Mouse (Mus musculus) C2C12 (cell line): ENCODE results near the gene Pacs2.

ENCODE experiments used
- CTCF ChIP-seq: IDR thresholded peaks from one replicate; pipeline ENCODE4 v1.5.1; 2011; ENCODE audit not compliant: control insufficient read depth, insufficient read depth, insufficient read length
- MAX ChIP-seq: IDR thresholded peaks from one replicate; pipeline ENCODE4 v1.6.1; 2011; ENCODE audit warnings: mild to moderate bottlenecking, control low read depth
- MYOG ChIP-seq: IDR thresholded peaks from one replicate; pipeline ENCODE4 v1.6.1; 2011; ENCODE audit not compliant: control insufficient read depth, insufficient read length; ENCODE audit errors: extremely low read depth
- USF1 ChIP-seq: IDR thresholded peaks from one replicate; pipeline ENCODE4 v1.6.1; 2011; ENCODE audit warnings: low read depth, mild to moderate bottlenecking, control low read depth, moderate library complexity

GRCm38 (mm10) chr12:113063700-113064099 lies 49.4 kb downstream of the Pacs2 start:
- TF ChIP-seq USF1, result no peak
- TF ChIP-seq MAX, result no peak
- no peak for TF ChIP-seq CTCF
- no peak for TF ChIP-seq MYOG
